ENCODE assay signal across 12 mouse cellular contexts in genomic region chr13:103014631-103015030, GRCm38 (mm10).
DNase-seq lines count a peak whose midpoint lies in the region; ATAC-seq and TF ChIP-seq lines count a peak whose summit lies in the region.
"Had no signal": no experiment of that assay in that cellular context is flagged by ENCODE, and none has a peak within 500 bp of the region (broad histone marks: within the 10 kb centered on the region; RNA-seq: fewer than 3 reads in every experiment).

No protein-coding gene starts in this region.

- no peaks in the 10 kb centered on the region for H3K4me1 ChIP-seq in limb, embryonic 10.5 days
- H3K4me1 ChIP-seq in liver, embryonic 11.5 days (replicated peaks; ENCODE audit: control insufficient read depth, insufficient read depth, low read length): no peaks in the 10 kb centered on the region

- H3K27ac ChIP-seq in layer of hippocampus, adult 2 months: peak overlapping the region; percentile 73
- H3K27ac ChIP-seq in limb, embryonic 10.5 days: no peak overlapping the region
- no peak overlapping the region for H3K27ac ChIP-seq in liver, embryonic 11.5 days (ENCODE audit: low read depth, low read length)
- H3K27ac ChIP-seq: embryonic facial prominence, embryonic 13.5 days had no signal

- H3K27me3 ChIP-seq in limb, embryonic 10.5 days (ENCODE audit: low read depth, poor library complexity, severe bottlenecking): peaks cover 13% of the 10 kb centered on the region; the same call in 1 of the 2 replicates
- H3K27me3 ChIP-seq in liver, embryonic 11.5 days (replicated peaks; ENCODE audit: control insufficient read depth, insufficient read depth, low read length): no peaks in the 10 kb centered on the region
- H3K27me3 ChIP-seq: embryonic facial prominence, embryonic 13.5 days had no signal

- H3K4me3 ChIP-seq in layer of hippocampus, adult 2 months: no peak overlapping the region
- H3K4me3 ChIP-seq in limb, embryonic 10.5 days: no peak overlapping the region
- H3K4me3 ChIP-seq in liver, embryonic 11.5 days (ENCODE audit: low read depth, low read length): no peak overlapping the region
- H3K4me3 ChIP-seq: embryonic facial prominence, embryonic 13.5 days had no signal

- intact Hi-C loops in heart, postnatal 14 days (cut with DNase I): no loop called here

- H3K9ac ChIP-seq in liver, embryonic 11.5 days (ENCODE audit: low read depth, low read length): no peak overlapping the region
- H3K9ac ChIP-seq: embryonic facial prominence, embryonic 13.5 days; forebrain, postnatal 0 days had no signal

- no peaks in the 10 kb centered on the region for H3K36me3 ChIP-seq in limb, embryonic 10.5 days
- H3K36me3 ChIP-seq in liver, embryonic 11.5 days (ENCODE audit: control insufficient read depth, insufficient read depth, low read length): no peaks in the 10 kb centered on the region
- H3K36me3 ChIP-seq: embryonic facial prominence, embryonic 13.5 days had no signal

- no peaks in the 10 kb centered on the region for H3K9me3 ChIP-seq in limb, embryonic 10.5 days (replicated peaks)
- H3K9me3 ChIP-seq in liver, embryonic 11.5 days (ENCODE audit: control insufficient read depth, low read length): no peaks in the 10 kb centered on the region
- H3K9me3 ChIP-seq: embryonic facial prominence, embryonic 13.5 days had no signal

- WGBS in limb, embryonic 10.5 days: 96% methylated on average over 6 of the region's 6 CpGs
- WGBS in liver, embryonic 11.5 days: 87% methylated on average over 6 of the region's 6 CpGs

- H3K4me2 ChIP-seq in liver, embryonic 11.5 days: no peak overlapping the region
- H3K4me2 ChIP-seq: embryonic facial prominence, embryonic 13.5 days had no signal

- TF ChIP-seq CTCF in layer of hippocampus, adult 2 months (conservative IDR thresholded peaks at IDR 0.05): no peak

- ATAC-seq in liver, embryonic 11.5 days (replicated peaks; ENCODE audit: low FRiP score): no peak
- ATAC-seq: forebrain, postnatal 0 days; hindbrain, embryonic 16.5 days had no signal

- peak; percentile 15 for DNase-seq in cerebellum, adult 11-12 months
- no peak for DNase-seq in cerebellum, postnatal 36 days
- peak in 1 of 2 experiments; percentile 28 for DNase-seq in layer of hippocampus, adult 2 months (ENCODE audit: low spot score in 2 of 2)
- DNase-seq in layer of hippocampus, postnatal 25 days (ENCODE audit: extremely low spot score in 1 of 2, low spot score in 1 of 2): no peak
- peak; percentile 12 for DNase-seq in adipocyte (ENCODE audit: low spot score)
- DNase-seq in heart, postnatal 14 days: peak; percentile 9 to 21
- no peak for DNase-seq in limb, embryonic 10.5 days (ENCODE audit: low spot score)
- DNase-seq in liver, embryonic 11.5 days (ENCODE audit: low spot score): no peak
- DNase-seq: forebrain, postnatal 0 days; midbrain, embryonic 14.5 days had no signal

Comparison
In these comparisons a context has a peak if more than half of its experiments do, and no peak if none do; other contexts are left out.
1. DNase-seq: peak in cerebellum, adult 11-12 months (single experiment), adipocyte (single experiment) and heart, postnatal 14 days (2 of 2); none in cerebellum, postnatal 36 days (0 of 2), layer of hippocampus, postnatal 25 days (0 of 2), limb, embryonic 10.5 days (single experiment) and liver, embryonic 11.5 days (single experiment).